Mouse (Mus musculus): ENCODE results near the gene Elavl3. TPM values are rescaled to one million over a fixed set of nuclear protein-coding genes. Genes with fewer than 3 reads are reported as not detected.
"Not testable (repeated sequence)": the region's sequence is repeated elsewhere in the genome, so short reads cannot be mapped to it uniquely, and the experiment has no call there.

Elavl3 gene
- polyA plus RNA-seq, 1 experiment from 2014 or later, result 0.10 TPM

GRCm38 (mm10) chr9:22084667-22085021, 32.8 kb upstream of the Elavl3 start:
- TF ChIP-seq CTCF (IDR thresholded peaks at IDR 0.05), result no peak
- ChIA-PET CTCF (interaction anchor here (1.2 kb wide), 1 partner anchor 34 kb away, joined by 3 read pairs; no protein-coding TSS in a partner anchor), POLR2A (interaction anchor here (0.9 kb wide), 1 partner anchor 15 kb away, joined by 3 read pairs; no protein-coding TSS in a partner anchor)

GRCm38 (mm10) chr9:22076223-22076622, 24.4 kb upstream of the Elavl3 start:
- no peak for DNase-seq (ENCODE audit: low read depth, low spot score)
- in situ Hi-C loops (cut with MboI; ENCODE audit: low pct_unique_long_range_greater_than_20kb), result no loop called here
- H3K27me3 ChIP-seq, result no peaks in the 10 kb centered on the region
- POLR2A ChIA-PET, result no interaction called here
- no peak for ATAC-seq
- CTCF ChIA-PET, result interaction anchor here (1.0 kb wide), 1 partner anchor 7 kb away, joined by 3 read pairs; no protein-coding TSS in a partner anchor
- TF ChIP-seq CTCF (IDR thresholded peaks at IDR 0.05), result no peak

More at GRCm38 (mm10) chr9:22084667-22085021, 32.8 kb upstream of the Elavl3 start:
- no peaks in the 10 kb centered on the region for H3K27me3 ChIP-seq
- ATAC-seq (no peak), DNase-seq (ENCODE audit: low read depth, low spot score) (no peak)
- in situ Hi-C loops (cut with MboI; ENCODE audit: low pct_unique_long_range_greater_than_20kb), result no loop called here

GRCm38 (mm10) chr9:22075778-22076177, 24.0 kb upstream of the Elavl3 start:
- CTCF ChIA-PET, result interaction anchor here (1.0 kb wide), 1 partner anchor 8 kb away, joined by 3 read pairs; no protein-coding TSS in a partner anchor
- ATAC-seq; POLR2A ChIA-PET; H3K27me3 ChIP-seq; DNase-seq (ENCODE audit: low read depth, low spot score); in situ Hi-C loops (cut with MboI; ENCODE audit: low pct_unique_long_range_greater_than_20kb): not testable (repeated sequence)

- TF ChIP-seq CTCF (IDR thresholded peaks at IDR 0.05), result no peak
- CTCF ChIA-PET, result interaction anchor here (1.1 to 1.3 kb wide), 3 partner anchors 10 to 84 kb away, joined by 3 to 5 read pairs (median 4); partner anchors contain the start of gene Ecsit
- in situ Hi-C loops (cut with MboI; ENCODE audit: low pct_unique_long_range_greater_than_20kb), result loop anchor here (5.0 kb wide), 1 partner anchor 70 kb away; no protein-coding TSS in a partner anchor
- POLR2A ChIA-PET, result interaction anchor here (0.7 kb wide), 1 partner anchor 80 kb away, joined by 3 read pairs; no protein-coding TSS in a partner anchor
- no peaks in the 10 kb centered on the region for H3K27me3 ChIP-seq
- no peak for DNase-seq (ENCODE audit: low read depth, low spot score)
- no peak for ATAC-seq
Observed at GRCm38 (mm10) chr9:22072276-22072675, 20.5 kb upstream of the Elavl3 start.

- in situ Hi-C loops (cut with MboI; ENCODE audit: low pct_unique_long_range_greater_than_20kb), result loop anchor here (5.0 kb wide), 1 partner anchor 71 kb away; no protein-coding TSS in a partner anchor
- no peak for TF ChIP-seq CTCF (IDR thresholded peaks at IDR 0.05)
- H3K27me3 ChIP-seq, result no peaks in the 10 kb centered on the region
- POLR2A ChIA-PET, result interaction anchor here (0.5 to 0.6 kb wide), 2 partner anchors 220 to 319 kb away, joined by 3 read pairs; no protein-coding TSS in a partner anchor
- ATAC-seq (peak; percentile 96), DNase-seq (ENCODE audit: low read depth, low spot score) (peak; percentile 77)
- CTCF ChIA-PET, result interaction anchor here (0.9 to 8.4 kb wide), 3 partner anchors 28 to 70 kb away, joined by 3 to 81 read pairs (median 3); partner anchors contain the start of gene Cnn1
Observed at GRCm38 (mm10) chr9:22070791-22071573, 19.2 kb upstream of the Elavl3 start, which contains the start of the genes Gm49318 and Zfp653. Gene Gm49318 (minus strand): TSS chr9:22071259. Gene Zfp653 (minus strand): TSS chr9:22071376.

- in situ Hi-C loops (cut with MboI; ENCODE audit: low pct_unique_long_range_greater_than_20kb), result loop anchor here (5.0 to 10.0 kb wide), 2 partner anchors 72 to 335 kb away; no protein-coding TSS in a partner anchor
- no peak for TF ChIP-seq CTCF (IDR thresholded peaks at IDR 0.05)
- no peak for ATAC-seq
- no peak for DNase-seq (ENCODE audit: low read depth, low spot score)
- CTCF ChIA-PET, result interaction anchor here (0.9 to 8.4 kb wide), 4 partner anchors 12 to 71 kb away, joined by 3 to 81 read pairs (median 3); partner anchors contain the start of gene Cnn1
- H3K27me3 ChIP-seq, result no peaks in the 10 kb centered on the region
- POLR2A ChIA-PET, result interaction anchor here (0.5 to 0.7 kb wide), 3 partner anchors 38 to 320 kb away, joined by 3 to 4 read pairs (median 3); no protein-coding TSS in a partner anchor
Observed at GRCm38 (mm10) chr9:22069881-22070553, 18.2 kb upstream of the Elavl3 start.

GRCm38 (mm10) chr9:22067195-22067594, 15.4 kb upstream of the Elavl3 start:
- DNase-seq (ENCODE audit: low read depth, low spot score) (no peak), ATAC-seq (no peak)
- TF ChIP-seq CTCF (IDR thresholded peaks at IDR 0.05), result no peak
- in situ Hi-C loops (cut with MboI; ENCODE audit: low pct_unique_long_range_greater_than_20kb), result loop anchor here (10.0 kb wide), 1 partner anchor 338 kb away; no protein-coding TSS in a partner anchor
- CTCF ChIA-PET, result interaction anchor here (1.2 to 8.4 kb wide), 6 partner anchors 9 to 74 kb away, joined by 3 to 81 read pairs (median 3); partner anchors contain the start of gene Acp5
- POLR2A ChIA-PET, result interaction anchor here (0.5 to 1.0 kb wide), 2 partner anchors 30 to 76 kb away, joined by 3 to 5 read pairs; no protein-coding TSS in a partner anchor
- no peaks in the 10 kb centered on the region for H3K27me3 ChIP-seq

GRCm38 (mm10) chr9:22066433-22066832, 14.6 kb upstream of the Elavl3 start:
- ChIA-PET CTCF (interaction anchor here (1.0 to 8.4 kb wide), 8 partner anchors 8 to 80 kb away, joined by 3 to 81 read pairs (median 4); partner anchors contain the start of gene Acp5), POLR2A (interaction anchor here (0.5 kb wide), 1 partner anchor 29 kb away, joined by 5 read pairs; no protein-coding TSS in a partner anchor)
- ATAC-seq (no peak), DNase-seq (ENCODE audit: low read depth, low spot score) (no peak)
- no peak for TF ChIP-seq CTCF (IDR thresholded peaks at IDR 0.05)
- in situ Hi-C loops (cut with MboI; ENCODE audit: low pct_unique_long_range_greater_than_20kb), result loop anchor here (10.0 kb wide), 1 partner anchor 338 kb away; no protein-coding TSS in a partner anchor
- no peaks in the 10 kb centered on the region for H3K27me3 ChIP-seq

GRCm38 (mm10) chr9:22065642-22066041, 13.8 kb upstream of the Elavl3 start:
- ChIA-PET POLR2A (no interaction called here), CTCF (interaction anchor here (1.0 to 8.4 kb wide), 5 partner anchors 53 to 81 kb away, joined by 3 to 81 read pairs (median 5); partner anchors contain the start of gene Acp5)
- in situ Hi-C loops (cut with MboI; ENCODE audit: low pct_unique_long_range_greater_than_20kb), result loop anchor here (10.0 kb wide), 1 partner anchor 339 kb away; no protein-coding TSS in a partner anchor
- no peaks in the 10 kb centered on the region for H3K27me3 ChIP-seq
- no peak for TF ChIP-seq CTCF (IDR thresholded peaks at IDR 0.05)
- DNase-seq (ENCODE audit: low read depth, low spot score) (no peak), ATAC-seq (no peak)
